Mouse (Mus musculus) heart, adult 2 months (tissue): ENCODE results near the gene Sema3g. TPM values are rescaled to one million over a fixed set of nuclear protein-coding genes. Genes with fewer than 3 reads are reported as not detected.
A peak's percentile ranks its signal among the peaks of the same experiment; 100 is the strongest.

Experiments used
- DNase-seq, 2 experiments: peaks; one replicate each; pipeline ENCODE4 v3.0.0; 2021
- H3K27ac ChIP-seq: fragments of 200-600 bp; 2 replicates; pipeline ENCODE4 v1.8.1; 2022
- H3K27me3 ChIP-seq: fragments of 200-500 bp; 2 replicates; pipeline ENCODE4 v1.6.1; 2012; ENCODE audit warnings: mild to moderate bottlenecking, low read length, inconsistent platforms, mixed read lengths; ENCODE audit not compliant: control insufficient read depth, insufficient read depth
- H3K36me3 ChIP-seq: fragments of 200-500 bp; 2 replicates; pipeline ENCODE4 v1.6.1; 2012; ENCODE audit warnings: low read length, inconsistent platforms; ENCODE audit not compliant: control insufficient read depth, insufficient read depth
- H3K4me1 ChIP-seq: fragments of 200-500 bp; 2 replicates; pipeline ENCODE4 v1.6.1; 2011; ENCODE audit warnings: low read length; ENCODE audit not compliant: control insufficient read depth, insufficient read depth
- H3K4me3 ChIP-seq: fragments of 200-600 bp; 2 replicates; pipeline ENCODE4 v1.8.1; 2022
- H3K79me2 ChIP-seq: fragments of 200-500 bp; replicated peaks from 2 replicates; pipeline ENCODE4 v1.6.1; 2012; ENCODE audit warnings: mild to moderate bottlenecking, inconsistent platforms, low read length, moderate library complexity, mixed read lengths; ENCODE audit not compliant: control insufficient read depth, insufficient read depth
- H3K9ac ChIP-seq: fragments of 200-500 bp; 2 replicates; pipeline ENCODE4 v1.6.1; 2012; ENCODE audit warnings: low read depth, mild to moderate bottlenecking, control low read depth, inconsistent platforms, low read length, mixed read lengths
- CTCF ChIP-seq: fragments of 200-600 bp; IDR thresholded peaks from 2 replicates; pipeline ENCODE4 v1.8.1; 2022; ENCODE audit warnings: antibody characterized with exemption, mild to moderate bottlenecking, moderate library complexity
- EP300 ChIP-seq: fragments of 200-500 bp; IDR thresholded peaks from 2 replicates; pipeline ENCODE4 v1.6.1; 2011; ENCODE audit warnings: low read depth, low read length, control low read depth; ENCODE audit not compliant: insufficient read depth
- POLR2A ChIP-seq: fragments of 200-500 bp; IDR thresholded peaks from 2 replicates; pipeline ENCODE4 v1.6.1; 2011; ENCODE audit warnings: mild to moderate bottlenecking, low read depth, low read length, control low read depth; ENCODE audit not compliant: insufficient read depth
- WGBS: fragments of 180-500 bp; shearing (Covaris S2); methylation state at CpG from one replicate; pipeline ENCODE4 v1.1.7; 2018; 5-methylcytosine and 5-hydroxymethylcytosine counted together
- intact Hi-C: fragments of 180-260 bp; cut with DNase I; formaldehyde crosslinking; loops from one replicate; pipeline ENCODE4 v1.15.1; 2025
- polyA plus RNA-seq: library from polyadenylated mRNA; depleted of rRNA; stranded (reverse); fragments of >200 nt; gene quantifications from 2 replicates; pipeline ENCODE4 v1.2.3, GENCODE M21; 2012
- total RNA-seq, 2 experiments: library from RNA; stranded (reverse); gene quantifications; 2 replicates each; pipeline ENCODE4 v1.2.3; 2021

The Sema3g gene
- total and polyA plus RNA-seq, 3 experiments = 6.1 to 15.1 (median 15.0) TPM

DNA sequence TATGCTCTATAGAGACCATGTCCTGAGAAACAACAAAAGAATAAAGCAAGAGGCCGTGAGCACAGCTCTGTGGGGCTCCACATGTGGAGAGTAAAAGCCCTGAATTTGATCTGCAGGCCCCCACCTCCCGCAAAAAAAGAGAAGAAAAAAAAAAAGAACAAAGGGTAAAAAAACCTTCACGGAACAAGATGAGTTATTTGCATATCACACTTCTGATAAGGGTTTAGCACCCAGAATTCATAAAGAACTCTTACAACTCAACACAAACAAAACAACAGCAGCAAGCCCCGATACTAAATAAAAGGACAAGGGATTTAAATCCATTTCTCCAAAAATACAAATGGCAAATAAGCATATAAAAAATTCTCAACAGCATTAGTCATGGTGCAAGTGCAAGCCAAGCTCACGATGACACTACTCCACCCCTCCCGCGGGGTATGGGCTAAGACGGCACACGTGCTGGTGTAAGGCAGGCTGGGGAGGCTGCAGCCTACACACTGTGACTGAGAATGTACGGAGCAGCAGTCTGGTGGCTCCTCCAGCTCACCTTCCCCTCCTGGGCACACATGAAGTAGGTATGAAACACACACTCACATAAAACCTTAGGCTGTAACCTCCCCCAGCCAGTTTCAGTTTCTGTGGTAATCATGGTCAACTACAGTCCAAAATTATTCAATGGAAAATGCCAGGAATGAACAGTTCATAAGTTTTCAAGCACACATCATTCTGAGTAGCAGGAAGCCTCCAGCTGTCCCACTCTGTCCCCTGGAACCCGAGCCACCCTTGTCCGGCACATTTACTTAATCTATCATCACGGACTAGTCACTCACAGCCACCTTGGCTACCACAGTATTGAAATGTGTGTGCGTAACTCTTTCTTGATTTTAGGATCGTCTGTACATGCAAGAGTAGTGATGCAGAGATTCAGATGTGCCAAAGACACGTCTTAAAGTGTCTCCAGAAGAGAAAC is 19.8 kb upstream of the Sema3g start:
- H3K36me3 ChIP-seq = peaks cover 28% of the 10 kb centered on the region
- WGBS = 27% methylated on average over 16 of the region's 16 CpGs

DNA sequence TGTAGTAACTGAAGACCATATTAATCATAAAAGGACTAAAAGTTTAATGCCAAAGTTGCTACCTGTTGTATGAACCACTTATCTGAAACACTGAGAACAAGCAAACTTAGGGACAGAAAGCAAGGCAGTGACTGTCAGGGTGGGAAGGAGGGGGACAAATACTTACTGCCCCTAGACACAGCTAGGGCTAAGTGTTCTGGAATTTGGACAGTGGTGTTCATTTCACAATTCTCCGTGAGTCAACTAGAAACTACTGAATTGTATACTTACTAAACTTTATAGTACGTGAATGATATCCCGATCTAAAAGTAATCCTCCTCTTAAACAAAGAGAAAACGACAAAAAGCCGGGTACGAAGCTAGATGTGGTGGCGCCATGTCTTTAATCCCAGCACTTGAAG is 18.1 kb upstream of the Sema3g start:
- no peak overlapping the region for H3K27ac ChIP-seq
- no peak overlapping the region for H3K9ac ChIP-seq
- H3K36me3 ChIP-seq = peaks cover 20% of the 10 kb centered on the region
- H3K4me3 ChIP-seq = no peak overlapping the region
- 86% methylated on average over 7 of the region's 7 CpGs for WGBS
- no peak for DNase-seq
- intact Hi-C loops = loop anchor here (5.0 kb wide), 2 partner anchors 33 to 177 kb away; no protein-coding TSS in a partner anchor
- H3K4me1 ChIP-seq = peaks cover 19% of the 10 kb centered on the region
- TF ChIP-seq POLR2A = no peak
- TF ChIP-seq CTCF = no peak
- H3K27me3 ChIP-seq = no peaks in the 10 kb centered on the region
- no peaks in the 10 kb centered on the region for H3K79me2 ChIP-seq

More for the DNA sequence above, 19.8 kb upstream of the Sema3g start:
- H3K27me3 ChIP-seq = no peaks in the 10 kb centered on the region
- TF ChIP-seq EP300 = 0 out of 2 replicates have a peak, but pooled peaks have one; percentile 17
- TF ChIP-seq CTCF = no peak
- 0 out of 2 replicates have a peak, but pooled peaks have one; percentile 29 for TF ChIP-seq POLR2A
- peak; percentile 61 to 66 for DNase-seq
- H3K4me3 ChIP-seq = no peak overlapping the region
- H3K9ac ChIP-seq = peak overlapping the region; percentile 1; the same call in 1 of the 2 replicates
- intact Hi-C loops = loop anchor here (5.0 kb wide), 2 partner anchors 34 to 176 kb away; no protein-coding TSS in a partner anchor
- peak overlapping the region; percentile 32 for H3K27ac ChIP-seq
- peaks cover 2% of the 10 kb centered on the region for H3K79me2 ChIP-seq
- H3K4me1 ChIP-seq = peaks cover 21% of the 10 kb centered on the region

DNA sequence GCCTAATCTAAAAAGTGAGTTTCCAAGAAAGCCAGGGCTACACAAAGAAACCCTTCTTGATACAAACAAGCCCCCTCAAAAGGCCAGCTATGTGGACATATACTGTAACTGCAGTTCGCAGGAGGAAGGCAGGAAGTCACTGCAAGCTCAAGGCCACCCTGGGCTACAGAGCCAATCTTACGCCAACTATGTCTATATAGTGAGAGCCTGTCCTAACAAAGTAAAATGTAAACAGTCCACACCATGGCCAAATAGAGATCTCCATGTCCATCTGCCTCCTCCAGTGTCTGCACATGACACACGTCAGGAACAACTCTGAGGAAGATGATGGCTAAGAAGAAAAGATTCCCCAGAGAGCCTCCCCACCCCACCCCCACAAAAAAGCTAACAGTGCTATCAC is 17.6 kb upstream of the Sema3g start:
- H3K4me1 ChIP-seq = peaks cover 18% of the 10 kb centered on the region
- TF ChIP-seq EP300 (no peak), POLR2A (no peak), CTCF (no peak)
- H3K36me3 ChIP-seq = peaks cover 20% of the 10 kb centered on the region
- 71% methylated on average over 3 of the region's 3 CpGs for WGBS
- intact Hi-C loops = no loop called here
- no peak overlapping the region for H3K9ac ChIP-seq
- no peak overlapping the region for H3K27ac ChIP-seq
- H3K4me3 ChIP-seq = no peak overlapping the region
- no peaks in the 10 kb centered on the region for H3K27me3 ChIP-seq
- no peak for DNase-seq
- H3K79me2 ChIP-seq = no peaks in the 10 kb centered on the region

DNA sequence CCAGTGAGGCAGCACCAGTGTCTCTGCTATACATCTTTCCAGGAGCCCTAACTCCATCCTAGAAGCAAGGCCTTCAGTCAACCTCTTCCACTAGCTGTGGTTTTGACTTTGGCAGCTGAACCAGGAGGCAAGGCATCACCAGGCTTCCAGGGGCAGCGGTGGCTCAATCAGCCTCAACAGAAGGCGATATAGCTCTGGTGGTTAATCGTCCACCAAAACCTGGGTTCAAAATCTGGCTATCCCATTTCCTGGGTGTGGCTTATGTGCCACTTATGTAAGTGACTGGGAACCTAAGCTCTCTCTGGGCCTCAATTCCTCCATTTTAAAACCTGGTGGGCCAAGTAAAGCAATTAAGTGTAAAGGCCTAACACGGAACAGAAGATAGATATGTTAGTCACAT is 12.8 kb upstream of the Sema3g start:
- no peaks in the 10 kb centered on the region for H3K27me3 ChIP-seq
- TF ChIP-seq CTCF = no peak
- TF ChIP-seq EP300 = no peak
- TF ChIP-seq POLR2A = no peak
- H3K36me3 ChIP-seq = peaks cover 6% of the 10 kb centered on the region
- H3K4me1 ChIP-seq = peaks cover 6% of the 10 kb centered on the region
- peak overlapping the region; percentile 98 for H3K27ac ChIP-seq
- no peak for DNase-seq
- intact Hi-C loops = loop anchor here (5.0 kb wide), 1 partner anchor 132 kb away; the partner anchor contains the start of gene Capn7
- 40% methylated on average over 4 of the region's 4 CpGs for WGBS
- H3K9ac ChIP-seq = peak overlapping the region; percentile 95; the same call in 1 of the 2 replicates
- no peaks in the 10 kb centered on the region for H3K79me2 ChIP-seq
- H3K4me3 ChIP-seq = peak overlapping the region; percentile 67

DNA sequence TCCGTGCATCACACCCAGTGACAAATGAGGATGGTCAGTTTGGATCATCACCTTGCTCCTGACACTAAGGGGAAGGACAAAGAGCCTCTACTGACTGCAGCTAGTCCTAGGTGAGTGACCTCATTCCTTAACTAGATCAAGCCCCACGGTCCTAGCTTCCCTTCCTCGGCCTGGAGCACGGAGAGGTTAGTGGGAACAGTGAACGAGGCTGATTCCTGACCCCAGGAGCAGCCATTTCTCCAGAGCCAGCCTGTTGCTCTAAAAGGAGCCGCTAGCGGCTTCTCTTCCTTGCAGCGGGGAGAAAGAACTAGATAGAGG is 12.5 kb upstream of the Sema3g start:
- 3% methylated on average over 8 of the region's 8 CpGs for WGBS
- Histone ChIP-seq H3K27me3 (no peaks in the 10 kb centered on the region), H3K27ac (peak overlapping the region; percentile 98), H3K4me1 (peaks cover 6% of the 10 kb centered on the region), H3K79me2 (no peaks in the 10 kb centered on the region), H3K36me3 (peaks cover 6% of the 10 kb centered on the region), H3K9ac (peak overlapping the region; percentile 95), H3K4me3 (peak overlapping the region; percentile 67)
- no peak for TF ChIP-seq EP300
- TF ChIP-seq CTCF = no peak
- no peak for TF ChIP-seq POLR2A
- intact Hi-C loops = loop anchor here (5.0 kb wide), 1 partner anchor 132 kb away; the partner anchor contains the start of gene Capn7
- DNase-seq = no peak
